ENCODE assay signal across 10 mouse cellular contexts in genomic region chr7:45681046-45681736, GRCm38 (mm10). TPM values are rescaled to one million over a fixed set of nuclear protein-coding genes. Genes with fewer than 3 reads are reported as not detected.
DNase-seq lines count a peak whose midpoint lies in the region; ATAC-seq lines count a peak whose summit lies in the region.
"Had no signal": no experiment of that assay in that cellular context is flagged by ENCODE, and none has a peak within 500 bp of the region (broad histone marks: within the 10 kb centered on the region; RNA-seq: fewer than 3 reads in every experiment).

No protein-coding gene starts in this region.

- H3K4me3 ChIP-seq in lung, embryonic 16.5 days (ENCODE audit: low read length): no peak overlapping the region
- H3K4me3 ChIP-seq in hindbrain, embryonic 11.5 days (ENCODE audit: low read depth, low read length): no peak overlapping the region
- H3K4me3 ChIP-seq: limb, embryonic 15.5 days; myocyte had no signal

- no peaks in the 10 kb centered on the region for H3K9me3 ChIP-seq in lung, embryonic 16.5 days (ENCODE audit: control insufficient read depth, low read length)
- H3K9me3 ChIP-seq in hindbrain, embryonic 11.5 days (ENCODE audit: control insufficient read depth, low read length): no peaks in the 10 kb centered on the region
- H3K9me3 ChIP-seq: limb, embryonic 15.5 days had no signal

- no peak overlapping the region for H3K9ac ChIP-seq in lung, embryonic 16.5 days (ENCODE audit: low read length)
- no peak overlapping the region for H3K9ac ChIP-seq in hindbrain, embryonic 11.5 days (ENCODE audit: low read depth, low read length)
- H3K9ac ChIP-seq: limb, embryonic 15.5 days had no signal

- WGBS in lung, embryonic 16.5 days: 59% methylated on average over 8 of the region's 8 CpGs
- WGBS in hindbrain, embryonic 11.5 days: 88% methylated on average over 8 of the region's 8 CpGs

- DNase-seq in 416B (ENCODE audit: low read depth) (peak; percentile 60), A20 (ENCODE audit: low read depth, low spot score) (peak; percentile 93)
- peak; percentile 50 for DNase-seq in gastrocnemius, postnatal 14 days
- no peak for DNase-seq in urinary bladder, postnatal 10 days (ENCODE audit: low spot score)
- no peak for DNase-seq in hindbrain, embryonic 11.5 days (ENCODE audit: low spot score)
- no peak for DNase-seq in urinary bladder, adult 18-20 months (ENCODE audit: low spot score in 2 of 2)

- H3K27me3 ChIP-seq in lung, embryonic 16.5 days (ENCODE audit: control insufficient read depth, insufficient read depth, low read depth, low read length): no peaks in the 10 kb centered on the region; the same call in 1 of the 2 replicates
- no peaks in the 10 kb centered on the region for H3K27me3 ChIP-seq in hindbrain, embryonic 11.5 days (ENCODE audit: control insufficient read depth, insufficient read depth, low read length)
- H3K27me3 ChIP-seq: limb, embryonic 15.5 days had no signal

- H3K4me2 ChIP-seq in lung, embryonic 16.5 days (ENCODE audit: low read depth, low read length): no peak overlapping the region
- H3K4me2 ChIP-seq in hindbrain, embryonic 11.5 days (replicated peaks; ENCODE audit: low read depth, low read length): no peak overlapping the region
- H3K4me2 ChIP-seq: limb, embryonic 15.5 days had no signal

- H3K36me3 ChIP-seq in lung, embryonic 16.5 days (ENCODE audit: control insufficient read depth, insufficient read depth, low read length): no peaks in the 10 kb centered on the region
- H3K36me3 ChIP-seq in hindbrain, embryonic 11.5 days (ENCODE audit: control insufficient read depth, insufficient read depth, low read length): no peaks in the 10 kb centered on the region
- H3K36me3 ChIP-seq: limb, embryonic 15.5 days had no signal

- intact Hi-C loops in gastrocnemius, postnatal 14 days (cut with DNase I; ENCODE audit: low total_unique reads): no loop called here

- peak overlapping the region; percentile 69; the same call in 1 of the 2 replicates for H3K27ac ChIP-seq in lung, embryonic 16.5 days (ENCODE audit: low read length)
- no peak overlapping the region for H3K27ac ChIP-seq in hindbrain, embryonic 11.5 days (ENCODE audit: low read depth, low read length)
- H3K27ac ChIP-seq: hindbrain, postnatal 0 days; limb, embryonic 15.5 days had no signal

- no peak for ATAC-seq in lung, embryonic 16.5 days (ENCODE audit: low read depth)
- ATAC-seq in hindbrain, embryonic 11.5 days (ENCODE audit: low FRiP score): no peak
- ATAC-seq: hindbrain, postnatal 0 days had no signal

- H3K4me1 ChIP-seq in lung, embryonic 16.5 days (replicated peaks; ENCODE audit: control insufficient read depth, insufficient read depth, low read length): peaks cover 21% of the 10 kb centered on the region
- peaks cover under 1% of the 10 kb centered on the region for H3K4me1 ChIP-seq in hindbrain, embryonic 11.5 days (replicated peaks; ENCODE audit: control insufficient read depth, insufficient read depth, low read length)

RNA-seq across cellular contexts. Expression of gene Ntn5, which starts 2.6 kb away (rescaled TPM):
- total RNA-seq in gastrocnemius, postnatal 14 days (2021): under 1 TPM; 0.51 to 0.62 TPM
- 0.95 and 1.8 TPM in 2 replicates for polyA plus RNA-seq in lung, embryonic 16.5 days (2015; fragmentation: Nextera tagmentation; extraction: Ambion mirVana)
- 0.21 and 0.22 TPM in 2 replicates for polyA plus RNA-seq in hindbrain, embryonic 11.5 days (2014; fragmentation: Nextera tagmentation; extraction: Ambion mirVana)

RNA-seq across cellular contexts. Expression of gene Sec1, which starts 13.0 kb away (rescaled TPM):
- total RNA-seq in gastrocnemius, postnatal 14 days (2021): under 1 TPM; 0.18 to 0.31 TPM
- 0.74 and 0.84 TPM in 2 replicates for polyA plus RNA-seq in lung, embryonic 16.5 days (2015; fragmentation: Nextera tagmentation; extraction: Ambion mirVana)
- polyA plus RNA-seq in hindbrain, embryonic 11.5 days (2014; fragmentation: Nextera tagmentation; extraction: Ambion mirVana): 0.29 and 0.75 TPM in 2 replicates

RNA-seq across cellular contexts. Expression of gene Fut2, which starts 15.0 kb away (rescaled TPM):
- under 1 TPM; 0.58 to 0.66 TPM for total RNA-seq in gastrocnemius, postnatal 14 days (2021)
- 0.60 and 0.70 TPM in 2 replicates for polyA plus RNA-seq in lung, embryonic 16.5 days (2015; fragmentation: Nextera tagmentation; extraction: Ambion mirVana)
- 0.06 and 0.27 TPM in 2 replicates for polyA plus RNA-seq in hindbrain, embryonic 11.5 days (2014; fragmentation: Nextera tagmentation; extraction: Ambion mirVana)
- total RNA-seq: hindbrain, postnatal 0 days had no signal

RNA-seq across cellular contexts. Expression of gene Car11, which starts 18.5 kb away (rescaled TPM):
- 1 to 10 TPM; 4.5 to 4.6 TPM for total RNA-seq in gastrocnemius, postnatal 14 days (2021)
- 2.3 and 3.3 TPM in 2 replicates for polyA plus RNA-seq in lung, embryonic 16.5 days (2015; fragmentation: Nextera tagmentation; extraction: Ambion mirVana)
- polyA plus RNA-seq in hindbrain, embryonic 11.5 days (2014; fragmentation: Nextera tagmentation; extraction: Ambion mirVana): 8.8 and 9.9 TPM in 2 replicates

RNA-seq across cellular contexts. Expression of gene Dbp, which starts 23.7 kb away (rescaled TPM):
- 10 to 100 TPM; 20.6 to 32.8 TPM for total RNA-seq in gastrocnemius, postnatal 14 days (2021)
- 1.5 and 1.7 TPM in 2 replicates for polyA plus RNA-seq in lung, embryonic 16.5 days (2015; fragmentation: Nextera tagmentation; extraction: Ambion mirVana)
- polyA plus RNA-seq in hindbrain, embryonic 11.5 days (2014; fragmentation: Nextera tagmentation; extraction: Ambion mirVana): 2.2 and 2.8 TPM in 2 replicates

Comparison
In these comparisons a context has a peak if more than half of its experiments do, and no peak if none do; other contexts are left out.
1. DNase-seq: peak in 416B (single experiment), A20 (single experiment) and gastrocnemius, postnatal 14 days (single experiment); none in urinary bladder, postnatal 10 days (single experiment), hindbrain, embryonic 11.5 days (single experiment) and urinary bladder, adult 18-20 months (0 of 2).